Mouse (Mus musculus) hindlimb bud, embryonic 11.5 days (tissue): ENCODE results near the gene Gm17268.

Experiments
- DNase-seq: peaks from one replicate; pipeline ENCODE4 v3.0.0-alpha.2; 2012; ENCODE audit warnings: low read depth, low spot score; ENCODE audit errors: extremely low spot score

The Gm17268 gene

DNA sequence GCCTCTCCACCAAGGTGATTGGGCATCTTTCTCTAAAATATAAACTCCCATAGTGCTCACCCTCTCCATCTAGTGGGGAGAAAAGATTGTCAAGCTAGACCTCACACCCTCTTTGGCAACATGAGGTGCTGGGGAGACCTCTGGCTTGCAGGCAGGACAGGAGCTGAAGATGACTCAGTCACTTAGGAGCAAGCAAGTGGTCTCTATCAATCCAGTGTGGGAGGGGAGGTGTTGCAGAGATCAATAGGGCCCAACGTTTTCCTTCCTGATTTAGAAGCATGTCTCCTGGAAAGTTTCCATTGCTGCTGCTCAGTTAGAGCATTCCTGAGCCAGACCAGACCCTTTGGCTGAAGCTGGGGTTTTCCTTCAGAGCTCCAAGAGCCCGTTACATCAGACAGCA lies at the start of gene Gm17268:
Gm17268 (minus strand) TSS at position 28 of the 400 bp plus-strand sequence.
- DNase-seq, result no peak

DNA sequence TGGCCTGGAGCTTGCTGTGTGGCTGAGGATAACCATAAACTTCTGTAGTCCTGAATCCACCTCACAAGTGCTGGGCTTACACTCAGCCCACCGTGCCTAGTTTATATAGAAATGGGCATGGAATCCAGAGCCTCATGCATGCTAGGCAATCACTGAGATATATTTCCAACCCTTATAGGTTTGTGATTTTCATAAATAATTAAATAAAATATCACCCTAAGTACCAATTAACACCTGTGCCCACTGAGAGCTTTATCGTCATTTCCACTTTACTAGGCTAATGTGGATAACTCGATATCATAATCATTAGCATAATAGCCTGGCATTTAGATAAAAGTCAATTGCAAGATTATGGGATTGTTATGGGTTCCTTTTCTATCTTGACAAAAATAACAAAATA lies 46.0 kb upstream of the Gm17268 start:
- no peak for DNase-seq

DNA sequence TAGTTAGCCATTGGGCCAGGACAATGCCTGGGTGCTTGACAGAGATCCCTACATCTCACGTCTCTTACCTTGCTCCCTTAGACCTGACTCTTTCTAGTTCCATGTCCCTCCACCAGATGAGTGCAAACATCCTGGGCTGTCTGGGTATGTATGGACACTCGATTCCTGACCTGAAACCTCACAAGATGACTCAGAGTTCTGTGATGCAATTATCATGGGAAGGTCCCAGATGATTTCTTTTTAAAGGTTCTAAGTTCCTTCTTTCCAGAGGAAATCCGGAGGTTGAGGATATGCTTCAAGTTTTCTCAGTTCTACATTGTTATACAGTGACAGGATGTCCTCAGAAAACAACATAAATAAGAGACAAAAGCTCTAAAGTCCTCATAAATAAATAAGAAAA lies 42.5 kb upstream of the Gm17268 start:
- DNase-seq, result no peak

DNA sequence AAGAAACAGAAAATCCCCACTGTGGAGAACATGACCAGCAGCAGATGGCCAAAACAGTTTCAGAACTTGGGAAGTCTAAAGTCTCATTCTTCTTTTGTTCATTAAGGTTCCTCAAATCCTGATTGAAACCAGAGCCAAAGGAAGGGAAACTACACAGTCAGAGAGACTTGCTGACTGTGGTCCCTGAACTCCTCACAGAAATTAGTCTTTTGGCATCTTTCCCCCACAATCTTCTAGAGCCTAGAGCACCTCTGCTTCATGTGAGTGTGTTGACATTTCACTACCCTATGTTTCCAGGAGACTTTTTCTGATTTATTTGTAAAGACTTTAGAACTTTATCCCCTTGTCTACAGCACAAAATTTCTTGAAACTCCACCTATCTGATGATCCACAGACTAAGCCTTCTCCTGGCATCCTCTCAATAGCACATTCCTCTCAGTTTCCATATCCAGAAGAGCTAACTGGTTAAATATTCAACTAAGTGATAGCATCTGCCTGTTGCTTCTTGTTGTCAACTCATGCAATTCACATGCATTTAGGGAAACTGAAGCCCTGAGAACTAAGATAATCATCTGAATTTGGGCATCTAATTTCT lies 39.9 kb upstream of the Gm17268 start:
- DNase-seq, result no peak

DNA sequence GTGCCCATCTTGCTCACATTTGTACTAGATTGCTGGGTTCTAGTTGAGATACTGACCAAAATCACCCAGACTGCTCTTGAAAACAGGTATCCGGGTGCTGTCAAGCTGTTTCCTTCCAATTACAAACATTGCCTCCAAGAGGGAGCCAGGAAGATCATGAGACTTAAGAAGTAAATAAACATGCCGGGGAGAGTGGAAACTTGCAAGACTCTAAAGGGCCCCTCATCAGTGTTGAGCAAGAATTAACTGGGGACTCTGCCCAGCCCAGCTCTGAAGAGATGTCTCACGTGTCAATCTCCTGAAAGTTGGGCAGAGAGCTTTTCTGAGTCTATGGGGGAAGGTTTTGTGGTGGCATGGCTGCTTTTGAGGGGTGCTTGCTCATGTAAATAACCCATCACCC lies 38.7 kb upstream of the Gm17268 start:
- no peak for DNase-seq

DNA sequence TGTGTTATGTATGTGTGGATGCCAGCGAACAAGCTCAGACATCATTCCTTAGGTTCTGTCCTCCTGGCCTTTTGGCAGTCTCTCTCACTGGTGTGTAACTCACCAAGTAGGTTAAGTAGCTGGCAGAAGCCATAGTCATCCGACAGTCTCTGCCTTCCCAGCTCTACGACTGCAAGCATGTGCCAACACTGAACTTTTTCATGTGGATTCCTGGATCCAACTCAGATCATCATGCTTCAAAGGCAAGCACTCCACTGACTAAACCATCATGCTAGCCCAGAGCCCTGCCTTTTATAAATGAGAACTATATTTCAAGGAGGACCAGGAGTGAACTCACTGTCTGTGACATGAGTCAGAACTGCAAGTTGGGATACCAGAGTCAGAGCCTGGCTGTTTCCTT lies 35.3 kb upstream of the Gm17268 start:
- no peak for DNase-seq

DNA sequence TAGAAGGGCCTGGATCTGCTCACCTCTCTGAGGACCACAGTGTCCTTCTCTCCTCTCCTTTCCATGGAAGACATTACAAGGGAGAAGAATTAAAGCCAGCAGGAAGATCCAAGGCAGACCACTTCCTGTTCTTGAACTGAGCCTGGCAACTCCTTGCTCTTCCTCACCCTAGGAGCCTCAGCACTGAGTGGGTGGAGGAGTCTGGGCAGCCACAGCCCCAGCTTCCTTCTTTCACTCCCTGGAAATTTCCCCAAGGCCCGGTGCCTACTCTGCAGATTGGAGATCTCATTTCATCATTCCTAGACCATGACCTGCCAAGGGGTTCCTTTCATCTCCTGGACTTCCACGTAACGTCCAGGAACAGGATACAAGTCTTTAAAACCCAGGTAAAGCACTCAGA lies 34.6 kb upstream of the Gm17268 start:
- no peak for DNase-seq

DNA sequence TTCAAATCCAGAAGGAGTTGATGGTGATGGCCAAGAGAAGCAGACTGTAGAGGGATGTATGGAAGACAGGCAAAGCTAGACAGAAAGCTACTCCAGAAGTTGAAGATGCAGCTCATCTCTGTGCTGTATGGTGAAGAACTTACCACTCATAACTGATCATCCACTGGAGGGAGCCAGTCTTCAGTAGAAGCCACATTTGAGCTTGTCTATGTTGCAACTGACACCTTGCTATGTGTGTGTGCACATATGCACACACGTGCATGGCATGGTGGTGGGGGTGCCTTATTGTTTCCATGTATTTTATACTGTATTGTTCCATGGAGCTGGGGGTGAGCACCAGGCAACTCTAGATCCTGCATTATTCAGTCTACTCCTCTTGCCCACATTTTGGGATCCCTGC lies 34.0 kb upstream of the Gm17268 start:
- no peak for DNase-seq

DNA sequence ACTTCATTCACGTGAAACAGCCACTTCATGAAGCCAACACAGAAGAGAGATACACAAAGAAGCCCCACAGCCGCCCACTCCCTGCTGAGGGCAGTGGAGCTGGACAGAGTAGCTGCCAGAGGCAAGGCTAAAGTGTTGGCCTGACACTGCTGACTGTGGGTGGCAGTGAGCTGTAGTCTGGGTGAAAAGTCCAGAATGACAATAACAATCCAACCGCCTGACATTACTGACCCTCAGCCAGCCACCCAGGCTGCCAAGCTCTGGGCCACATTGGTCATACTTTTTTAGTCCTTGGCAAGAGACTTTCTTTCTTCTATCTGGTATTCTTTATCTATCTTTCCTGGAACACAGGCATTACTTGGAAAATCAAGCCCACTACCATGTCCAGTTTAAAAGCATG lies 32.7 kb upstream of the Gm17268 start:
- DNase-seq, result no peak

DNA sequence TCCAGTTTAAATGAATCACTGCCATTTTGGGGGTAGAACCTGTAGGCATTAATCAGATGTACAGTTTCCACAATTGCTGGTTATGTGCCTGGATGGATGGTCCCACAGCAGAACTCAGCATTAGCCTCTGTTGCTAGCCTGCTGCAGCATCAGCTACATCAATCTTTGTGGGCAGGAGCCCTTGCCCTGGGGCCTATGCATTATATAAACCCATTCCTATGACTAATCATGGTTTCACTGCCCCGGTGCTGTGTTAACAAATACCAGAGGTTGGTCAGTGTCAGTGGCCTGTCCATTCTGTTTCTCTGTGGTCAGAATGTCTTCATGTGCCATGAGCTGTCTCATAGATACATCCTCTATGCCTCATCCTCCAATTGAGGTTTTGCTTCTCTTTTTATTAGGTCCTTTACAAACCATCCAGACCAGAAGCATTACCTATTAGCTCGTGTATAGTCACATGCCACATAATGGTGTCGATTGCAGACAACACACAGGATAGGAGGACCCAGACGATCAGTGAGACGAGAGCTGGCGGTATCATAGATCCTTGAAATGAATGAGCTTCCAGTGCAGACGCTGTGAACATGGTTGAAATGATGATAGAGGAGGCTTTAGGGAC lies 28.7 kb upstream of the Gm17268 start:
- DNase-seq, result no peak

DNA sequence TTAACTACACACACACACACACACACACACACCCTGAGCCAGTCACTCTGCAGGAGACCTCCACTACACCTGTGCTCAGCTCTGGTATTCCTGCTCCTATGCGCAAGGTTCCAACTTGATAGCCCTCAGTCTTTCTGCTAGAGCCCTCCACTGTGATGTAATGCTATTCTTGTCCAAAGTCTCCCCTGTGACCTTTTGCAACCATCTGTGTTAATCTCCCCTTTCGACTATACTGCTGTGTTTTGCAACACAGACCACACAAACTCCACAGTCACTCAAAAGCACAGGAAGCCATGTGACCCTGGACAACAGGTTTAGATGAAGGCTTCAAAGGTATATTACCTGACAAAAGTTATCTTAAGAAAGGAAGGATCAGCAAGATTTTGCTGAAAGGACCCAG lies 25.1 kb upstream of the Gm17268 start:
- no peak for DNase-seq

DNA sequence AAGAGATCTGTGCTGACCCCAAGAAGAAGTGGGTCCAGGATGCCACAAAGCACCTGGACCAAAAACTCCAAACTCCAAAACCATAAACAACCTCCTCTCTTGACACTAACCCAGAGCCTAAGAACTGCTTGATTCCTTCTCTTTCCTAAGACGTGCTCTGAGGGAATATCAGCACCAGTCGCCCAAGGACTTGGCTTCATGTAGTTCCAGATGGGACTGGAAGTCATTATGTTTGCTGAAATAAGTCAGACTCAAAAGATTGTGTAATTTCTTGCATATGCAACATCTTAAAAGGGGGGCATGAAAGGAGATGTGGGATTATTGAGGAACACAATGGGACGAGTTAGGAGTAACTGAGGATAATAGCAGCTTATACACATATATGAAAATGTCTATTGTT lies 23.9 kb upstream of the Gm17268 start:
- no peak for DNase-seq

DNA sequence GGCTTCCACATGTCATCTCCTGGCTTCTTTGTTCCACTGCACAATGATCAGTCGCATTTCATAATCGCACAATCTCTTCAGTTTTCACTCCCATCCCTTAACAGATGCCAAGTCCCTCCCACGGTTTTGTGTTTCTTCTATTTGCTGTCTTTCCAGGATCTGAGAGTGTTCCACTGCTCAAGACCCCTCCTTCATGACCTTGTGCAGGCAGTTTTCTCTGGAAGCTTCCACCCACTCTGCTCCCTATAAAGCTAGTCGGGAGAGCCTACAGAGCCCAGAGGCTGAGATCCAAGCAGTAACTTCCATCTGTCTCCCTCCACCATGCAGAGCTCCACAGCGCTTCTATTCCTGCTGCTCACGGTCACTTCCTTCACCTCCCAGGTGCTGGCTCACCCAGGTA lies 19.3 kb upstream of the Gm17268 start, which contains the start of gene Ccl11:
Ccl11 (plus strand) TSS at position 178 of the 400 bp plus-strand sequence.
- DNase-seq, result no peak

DNA sequence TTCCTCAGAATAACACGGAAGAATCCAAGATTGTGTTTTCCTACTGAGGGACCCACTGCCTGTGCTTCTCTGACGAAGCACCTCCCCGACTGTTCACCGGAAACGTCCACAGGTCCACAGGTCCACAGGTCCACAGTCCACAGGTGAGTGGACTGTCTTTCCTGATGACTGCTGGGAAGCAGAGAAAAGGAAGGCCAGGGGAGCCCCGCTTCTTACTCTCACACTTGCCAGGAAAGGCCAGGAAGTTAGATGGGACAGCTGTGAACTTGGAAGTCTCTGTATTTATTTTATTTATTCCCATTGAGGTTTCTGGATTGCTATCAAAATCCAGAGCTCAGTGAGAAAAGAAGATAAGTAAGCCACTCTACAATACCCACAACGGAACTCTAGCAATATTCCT lies 15.5 kb upstream of the Gm17268 start:
- no peak for DNase-seq

DNA sequence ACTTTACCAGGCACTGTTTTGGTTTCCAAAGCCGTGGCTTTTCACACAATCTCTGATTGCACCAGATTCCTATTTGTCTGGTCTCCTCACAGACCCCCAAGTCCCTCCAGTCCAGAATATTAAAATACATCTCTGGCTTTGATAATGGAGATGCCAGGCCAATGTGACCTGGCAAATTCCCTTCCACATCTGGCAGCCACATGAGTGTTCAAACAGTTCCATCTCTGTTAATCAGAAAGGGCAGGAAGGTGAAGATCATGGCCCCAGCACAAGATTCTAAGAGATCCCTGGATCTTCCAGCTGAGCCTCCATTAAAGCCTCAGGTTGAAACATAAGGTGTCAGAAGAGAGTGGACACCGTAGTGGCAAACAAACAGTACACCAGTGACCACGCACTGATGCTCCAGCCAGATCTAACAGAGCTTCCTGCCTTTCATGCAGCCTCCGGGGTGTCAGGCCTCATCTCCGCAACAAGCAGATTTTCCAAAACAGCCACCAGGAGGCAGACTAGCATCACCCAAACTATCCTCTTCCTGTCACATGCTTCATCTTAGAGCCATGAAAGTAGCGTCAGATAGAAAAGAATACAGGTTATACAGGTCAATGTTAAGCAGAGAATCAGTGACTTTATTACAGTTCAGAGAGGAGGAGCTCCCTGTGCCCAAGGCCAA lies 9.5 kb upstream of the Gm17268 start:
- peak; percentile 41 for DNase-seq

DNA sequence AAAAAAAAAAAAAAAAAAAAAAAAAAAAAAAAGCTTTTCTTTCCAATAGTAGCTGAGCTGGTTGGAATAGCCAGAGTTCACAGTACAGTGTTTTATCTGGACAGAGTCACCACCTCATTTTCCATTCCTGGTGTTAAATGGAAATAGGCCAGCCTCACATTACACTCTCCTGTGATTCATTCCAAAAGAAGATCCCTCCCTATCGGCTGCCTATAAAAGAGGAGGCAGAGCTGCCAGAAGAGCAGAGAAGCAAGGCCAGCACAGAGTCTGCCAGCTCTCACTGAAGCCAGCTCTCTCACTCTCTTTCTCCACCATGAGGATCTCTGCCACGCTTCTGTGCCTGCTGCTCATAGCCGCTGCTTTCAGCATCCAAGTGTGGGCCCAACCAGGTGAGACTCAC lies 7.1 kb upstream of the Gm17268 start, which contains the start of gene Ccl7:
Ccl7 (plus strand) TSS at position 242 of the 400 bp plus-strand sequence.
- DNase-seq, result no peak

DNA sequence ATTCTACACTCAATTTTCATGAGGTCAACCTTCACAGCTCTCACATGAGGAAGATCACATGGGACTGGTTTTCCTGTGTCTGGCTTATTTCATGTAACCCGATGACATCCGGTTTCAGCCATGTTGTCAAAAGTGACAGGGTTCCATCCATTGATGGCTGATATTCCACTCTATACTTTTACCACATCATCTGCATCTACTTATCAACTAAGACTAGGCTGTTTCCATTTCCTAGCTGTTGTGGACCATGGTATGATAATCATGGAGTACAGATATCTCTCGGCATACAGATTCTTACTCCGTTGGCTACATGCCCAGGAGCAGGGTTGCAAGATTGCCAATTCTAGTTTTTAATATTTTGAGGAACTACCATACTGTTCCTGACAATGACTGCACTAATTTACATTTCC lies 3.3 kb upstream of the Gm17268 start:
- DNase-seq, result no peak

DNA sequence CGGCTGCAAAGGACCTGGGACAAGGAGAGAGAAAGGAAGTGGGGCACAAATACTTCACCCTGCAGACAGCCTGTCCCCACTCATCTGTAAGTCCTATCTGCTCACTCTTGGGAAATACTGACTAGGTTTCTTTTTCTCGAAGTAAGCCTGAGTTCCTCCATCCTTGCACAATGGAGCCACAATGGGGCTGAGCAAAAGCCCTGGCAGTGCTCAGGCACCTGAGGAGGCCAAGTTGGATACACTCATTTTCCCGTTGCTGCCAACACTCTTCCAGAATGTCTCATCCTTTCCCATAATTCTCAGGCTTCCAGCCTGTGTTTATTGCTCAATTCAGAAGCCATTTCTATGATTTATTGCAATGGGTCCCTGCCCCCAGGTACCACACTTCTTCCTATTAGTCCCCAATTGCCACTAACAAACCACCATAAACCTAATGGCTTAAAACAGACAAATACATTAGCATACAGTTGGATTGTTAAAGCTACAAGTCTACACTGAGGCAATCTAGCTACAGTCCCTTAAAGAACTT lies 834 bp upstream of the Gm17268 start:
- no peak for DNase-seq

DNA sequence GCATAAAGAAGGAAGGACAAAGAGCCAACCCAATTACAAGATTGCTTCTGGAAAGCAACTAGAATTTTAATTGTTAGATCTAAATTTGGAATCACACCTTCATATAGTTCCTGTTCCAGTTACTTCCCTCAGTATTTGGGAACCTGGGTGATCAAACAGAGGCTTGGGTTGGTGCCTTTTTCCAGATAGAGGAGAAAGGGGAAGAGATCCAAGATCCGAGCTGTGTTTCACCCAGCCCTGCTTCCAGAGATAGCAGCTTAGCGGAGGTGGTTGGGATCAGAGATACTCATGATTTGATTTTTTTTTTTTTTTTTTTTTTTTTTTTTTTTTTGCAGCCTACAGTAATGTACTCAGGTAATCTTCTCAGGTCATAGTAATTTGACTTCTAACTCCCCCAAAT lies 2.5 kb downstream of the Gm17268 start:
- DNase-seq, result no peak

DNA sequence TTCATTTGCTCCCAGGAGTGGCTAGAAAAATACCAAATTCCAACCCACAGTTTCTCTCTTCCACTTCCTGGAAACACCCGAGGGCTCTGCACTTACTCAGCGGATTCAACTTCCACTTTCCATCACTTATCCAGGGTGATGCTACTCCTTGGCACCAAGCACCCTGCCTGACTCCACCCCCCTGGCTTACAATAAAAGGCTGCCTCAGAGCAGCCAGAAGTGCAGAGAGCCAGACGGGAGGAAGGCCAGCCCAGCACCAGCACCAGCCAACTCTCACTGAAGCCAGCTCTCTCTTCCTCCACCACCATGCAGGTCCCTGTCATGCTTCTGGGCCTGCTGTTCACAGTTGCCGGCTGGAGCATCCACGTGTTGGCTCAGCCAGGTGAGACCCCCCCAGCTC lies 3.0 kb downstream of the Gm17268 start, which contains the start of gene Ccl2:
Ccl2 (plus strand) TSS at position 216 of the 400 bp plus-strand sequence.
- no peak for DNase-seq

DNA sequence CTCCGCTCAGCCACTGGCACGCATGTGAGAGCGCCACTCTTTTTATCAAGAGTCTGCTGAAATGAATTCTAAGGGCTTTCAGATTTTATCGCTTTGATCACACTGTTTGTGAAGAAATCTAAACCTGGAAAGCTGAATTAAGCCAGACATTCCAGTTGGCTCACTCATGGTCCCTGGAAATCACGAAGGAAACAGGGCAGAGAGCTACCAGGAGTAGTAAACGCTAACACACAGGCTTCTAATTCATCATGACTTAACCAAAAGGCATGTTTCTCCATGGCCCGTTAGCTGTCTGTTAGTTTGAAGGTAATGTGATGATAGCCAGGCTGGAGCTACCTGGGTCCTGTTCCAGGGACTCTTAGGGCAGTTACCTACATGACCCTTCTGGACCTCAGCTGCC lies 3.9 kb downstream of the Gm17268 start:
- no peak for DNase-seq

DNA sequence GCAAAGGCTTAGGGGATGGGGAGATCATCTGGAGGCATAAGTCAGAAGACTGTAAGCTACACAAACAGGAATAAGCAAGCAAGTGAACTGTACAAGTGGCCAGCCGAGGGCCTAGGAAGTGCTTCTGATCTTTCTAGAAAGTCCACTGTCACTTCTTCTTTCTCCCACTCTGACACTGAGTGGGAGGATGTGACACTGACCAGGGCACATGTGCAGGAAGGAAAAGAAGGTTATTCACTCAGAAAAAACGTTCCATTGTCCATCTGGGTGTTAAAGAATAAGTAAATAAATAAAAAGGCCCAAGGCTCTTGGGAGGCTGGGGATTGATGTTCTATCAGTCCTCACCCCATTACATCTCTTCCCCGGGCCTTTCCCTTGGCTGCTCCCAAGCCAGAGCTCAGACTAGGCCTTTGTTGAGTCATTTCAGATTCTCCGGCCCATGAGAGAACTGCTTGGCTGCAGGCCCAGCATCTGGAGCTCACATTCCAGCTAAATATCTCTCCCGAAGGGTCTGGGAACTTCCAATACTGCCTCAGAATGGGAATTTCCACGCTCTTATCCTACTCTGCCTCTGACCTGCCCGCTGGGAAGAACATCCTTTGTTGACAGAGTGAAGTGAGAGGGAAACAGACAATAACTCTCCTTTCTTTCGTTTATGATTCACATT lies 5.6 kb downstream of the Gm17268 start:
- no peak for DNase-seq
